ENCODE assay signal across 8 mouse cellular contexts in genomic region chr9:102866893-102867292, GRCm38 (mm10). TPM values are rescaled to one million over a fixed set of nuclear protein-coding genes. Genes with fewer than 3 reads are reported as not detected.
DNase-seq lines count a peak whose midpoint lies in the region; ATAC-seq and TF ChIP-seq lines count a peak whose summit lies in the region.

No protein-coding gene starts in this region.

- 4% methylated on average over 4 of the region's 4 CpGs for WGBS in hindbrain, postnatal 0 days

- H3K4me2 ChIP-seq in hindbrain, postnatal 0 days (ENCODE audit: low read depth, low read length): no peak overlapping the region

- no peaks in the 10 kb centered on the region for H3K27me3 ChIP-seq in hindbrain, postnatal 0 days (ENCODE audit: insufficient read depth, low read length)

- peaks cover 13% of the 10 kb centered on the region for H3K4me1 ChIP-seq in hindbrain, postnatal 0 days (ENCODE audit: insufficient read depth, low read length)

- H3K36me3 ChIP-seq in hindbrain, postnatal 0 days (ENCODE audit: insufficient read depth, low read length): peaks cover 16% of the 10 kb centered on the region; the same call in 1 of the 2 replicates

- no peak overlapping the region for H3K9ac ChIP-seq in hindbrain, postnatal 0 days (replicated peaks; ENCODE audit: low read length)

- no peak overlapping the region for H3K4me3 ChIP-seq in hindbrain, postnatal 0 days (ENCODE audit: low read length)

- peak; percentile 91 for TF ChIP-seq CTCF in hindbrain, postnatal 0 days (IDR thresholded peaks at IDR 0.05; ENCODE audit: low read depth)

- ATAC-seq in hindbrain, postnatal 0 days: peak; percentile 73
- peak; percentile 77 for ATAC-seq in megakaryocyte, adult 5-6 weeks (ENCODE audit: poor library complexity, severe bottlenecking)

- H3K27ac ChIP-seq in hindbrain, postnatal 0 days: no peak overlapping the region

- DNase-seq in ovary, postnatal 14 days (ENCODE audit: low spot score): peak; percentile 62
- DNase-seq in ovary, adult 18-20 months (ENCODE audit: low spot score): no peak
- DNase-seq in cerebellum, postnatal 25 days: peak; percentile 86 to 89
- peak; percentile 67 to 77 for DNase-seq in frontal cortex, postnatal 36 days (ENCODE audit: low spot score in 2 of 2)
- DNase-seq in hindbrain, postnatal 0 days (ENCODE audit: low spot score): peak; percentile 88
- DNase-seq in layer of hippocampus, postnatal 36 days: peak; percentile 62 to 70
- peak; percentile 90 for DNase-seq in right cerebral cortex, postnatal 4 days

- no peaks in the 10 kb centered on the region for H3K9me3 ChIP-seq in hindbrain, postnatal 0 days (ENCODE audit: low read length)

RNA-seq across cellular contexts. Expression of gene Ryk, which starts 32.2 kb away (rescaled TPM):
- 41.4 and 47.7 TPM in 2 replicates for total RNA-seq in hindbrain, postnatal 0 days (2014; rRNA removed)
- 9.3 and 10.2 TPM in 2 replicates for polyA plus RNA-seq in hindbrain, postnatal 0 days (2015; fragmentation: Nextera tagmentation; extraction: Ambion mirVana)
- total RNA-seq in layer of hippocampus, postnatal 36 days (2021): 10 to 100 TPM; 43.0 to 46.8 TPM
- 0.07 and 0.41 TPM in 2 replicates for total RNA-seq in megakaryocyte, adult 5-6 weeks (2015)
- total RNA-seq in megakaryocyte, adult 5-6 weeks (2017): 5.0 TPM in 1 of 2 replicates, not detected in the other
